Mouse (Mus musculus) CH12.LX (cell line): ENCODE data around the gene Snrnp200. TPM values are rescaled to one million over a fixed set of nuclear protein-coding genes. Genes with fewer than 3 reads are reported as not detected.
A peak's percentile ranks its signal among the peaks of the same experiment; 100 is the strongest.

Source experiments
- DNase-seq: peaks from one replicate; pipeline ENCODE4 v3.0.0-alpha.2; 2013; ENCODE audit errors: extremely low read depth
- H3K27ac ChIP-seq: 2 replicates; pipeline ENCODE4 v1.5.1; 2012; ENCODE audit warnings: low read depth, mild to moderate bottlenecking, control low read depth, moderate library complexity; ENCODE audit not compliant: insufficient read depth
- H3K27me3 ChIP-seq: replicated peaks from 2 replicates; pipeline ENCODE3; 2012; ENCODE audit warnings: inconsistent platforms
- H3K36me3 ChIP-seq, 2 experiments: replicated peaks in 1 of 2; 2 replicates each; pipeline versions ENCODE3 to v1.6.1; 2012; ENCODE audit warnings: inconsistent platforms in 1 of 2, low read length in 1 of 2, mild to moderate bottlenecking in 1 of 2, mixed read lengths in 1 of 2, moderate library complexity in 1 of 2; ENCODE audit not compliant: control insufficient read depth in 1 of 2, insufficient read depth in 1 of 2
- H3K4me1 ChIP-seq, 2 experiments: 2 replicates each; pipeline ENCODE4 v1.6.1; 2012; ENCODE audit warnings: inconsistent platforms in 1 of 2, moderate library complexity in 1 of 2; ENCODE audit not compliant: insufficient read depth in 2 of 2, control insufficient read depth in 1 of 2
- H3K4me2 ChIP-seq: 2 replicates; pipeline ENCODE4 v1.6.1; 2012; ENCODE audit warnings: low read depth, mild to moderate bottlenecking, control low read depth; ENCODE audit not compliant: poor library complexity, insufficient read depth, severe bottlenecking
- H3K4me3 ChIP-seq, 3 experiments: fragments of 150-350 bp in 1 of 3; sonication (generic) in 1 of 3; replicated peaks in 1 of 3; 2 replicates each; pipeline versions ENCODE3 to v1.5.1; 2011 to 2012; ENCODE audit warnings: low read depth in 2 of 3, low read length in 2 of 3, mild to moderate bottlenecking in 2 of 3, moderate library complexity in 2 of 3, control low read depth in 1 of 3, improper control_type of control experiment in 1 of 3, inconsistent platforms in 1 of 3, mixed read lengths in 1 of 3; ENCODE audit not compliant: poor library complexity in 1 of 3
- H3K79me2 ChIP-seq: replicated peaks from 2 replicates; pipeline ENCODE4 v1.6.1; 2012; ENCODE audit warnings: mild to moderate bottlenecking, moderate library complexity; ENCODE audit not compliant: control insufficient read depth, poor library complexity, insufficient read depth, severe bottlenecking; ENCODE audit errors: extremely low read depth
- H3K9ac ChIP-seq: 2 replicates; pipeline ENCODE4 v1.6.1; 2012; ENCODE audit warnings: low read depth, mild to moderate bottlenecking, control low read depth, moderate library complexity; ENCODE audit not compliant: insufficient read depth
- H3K9me3 ChIP-seq: replicated peaks from 2 replicates; pipeline ENCODE3; 2012; ENCODE audit warnings: low read length, inconsistent platforms, mixed read lengths
- BHLHE40 ChIP-seq: IDR thresholded peaks from 2 replicates; pipeline ENCODE4 v1.6.1; 2011; ENCODE audit warnings: mild to moderate bottlenecking, low read depth, low read length, improper control_type of control experiment
- CHD1 ChIP-seq: IDR thresholded peaks from 2 replicates; pipeline ENCODE4 v1.6.1; 2012; ENCODE audit warnings: low read depth, low read length, improper control_type of control experiment, inconsistent platforms
- CHD2 ChIP-seq: IDR thresholded peaks from 2 replicates; pipeline ENCODE4 v1.6.1; 2011; ENCODE audit warnings: low read length, improper control_type of control experiment
- CTCF ChIP-seq, 2 experiments: IDR thresholded peaks in 1 of 2; conservative IDR thresholded peaks in 1 of 2; 2 replicates each; pipeline ENCODE4 v1.5.1; 2011 to 2012; ENCODE audit warnings: low read depth in 2 of 2, low read length in 2 of 2, improper control_type of control experiment in 1 of 2, inconsistent platforms in 1 of 2, mild to moderate bottlenecking in 1 of 2, moderate library complexity in 1 of 2
- E2F4 ChIP-seq: IDR thresholded peaks from 2 replicates; pipeline ENCODE4 v1.6.1; 2011; ENCODE audit warnings: low read depth, low read length, improper control_type of control experiment; ENCODE audit not compliant: insufficient replicate concordance
- EP300 ChIP-seq: IDR thresholded peaks from 2 replicates; pipeline ENCODE4 v1.6.1; 2011; ENCODE audit warnings: low read length, improper control_type of control experiment
- ETS1 ChIP-seq: conservative IDR thresholded peaks from 2 replicates; pipeline ENCODE4 v1.6.1; 2012; ENCODE audit warnings: low read depth, mild to moderate bottlenecking, inconsistent platforms, low read length, improper control_type of control experiment, moderate library complexity
- GABPA ChIP-seq: IDR thresholded peaks from 2 replicates; pipeline ENCODE4 v1.6.1; 2012; ENCODE audit warnings: low read depth, low read length, improper control_type of control experiment, inconsistent platforms; ENCODE audit not compliant: insufficient replicate concordance
- HCFC1 ChIP-seq: IDR thresholded peaks from 2 replicates; pipeline ENCODE4 v1.6.1; 2012; ENCODE audit warnings: low read depth, mild to moderate bottlenecking, inconsistent platforms, low read length, improper control_type of control experiment
- IRF4 ChIP-seq: IDR thresholded peaks from 2 replicates; pipeline ENCODE4 v1.6.1; 2014; ENCODE audit warnings: low read depth, mild to moderate bottlenecking, inconsistent platforms, low read length, improper control_type of control experiment
- JUN ChIP-seq: IDR thresholded peaks from 2 replicates; pipeline ENCODE4 v1.6.1; 2011; ENCODE audit warnings: low read depth, mild to moderate bottlenecking, low read length, improper control_type of control experiment, moderate library complexity; ENCODE audit not compliant: insufficient read depth
- JUND ChIP-seq: conservative IDR thresholded peaks from 2 replicates; pipeline ENCODE4 v1.6.1; 2011; ENCODE audit warnings: low read depth, low read length, improper control_type of control experiment
- MAFK ChIP-seq: IDR thresholded peaks from 2 replicates; pipeline ENCODE4 v1.6.1; 2011; ENCODE audit warnings: low read length, improper control_type of control experiment; ENCODE audit not compliant: insufficient replicate concordance
- MAX ChIP-seq: IDR thresholded peaks from 2 replicates; pipeline ENCODE4 v1.6.1; 2011; ENCODE audit warnings: low read length, improper control_type of control experiment
- MEF2A ChIP-seq: IDR thresholded peaks from 2 replicates; pipeline ENCODE4 v1.6.1; 2014; ENCODE audit warnings: low read depth, mild to moderate bottlenecking, inconsistent platforms, low read length, improper control_type of control experiment, borderline replicate concordance
- MXI1 ChIP-seq: IDR thresholded peaks from 2 replicates; pipeline ENCODE4 v1.6.1; 2011; ENCODE audit warnings: mild to moderate bottlenecking, low read depth, low read length, improper control_type of control experiment
- MYC ChIP-seq: IDR thresholded peaks from 2 replicates; pipeline ENCODE4 v1.6.1; 2011; ENCODE audit warnings: low read depth, mild to moderate bottlenecking, improper control_type of control experiment, low read length
- NELFE ChIP-seq: IDR thresholded peaks from 2 replicates; pipeline ENCODE4 v1.6.1; 2011; ENCODE audit warnings: low read depth, low read length, improper control_type of control experiment
- NRF1 ChIP-seq: IDR thresholded peaks from 2 replicates; pipeline ENCODE4 v1.6.1; 2014; ENCODE audit warnings: low read depth, mild to moderate bottlenecking, inconsistent platforms, low read length, improper control_type of control experiment, moderate library complexity
- PAX5 ChIP-seq: IDR thresholded peaks from 2 replicates; pipeline ENCODE4 v1.6.1; 2012; ENCODE audit warnings: low read length, inconsistent platforms, mixed read lengths
- POLR2A ChIP-seq: IDR thresholded peaks from 2 replicates; pipeline ENCODE4 v1.6.1; 2011; ENCODE audit warnings: low read depth, mild to moderate bottlenecking, improper control_type of control experiment, low read length
- POLR2AphosphoS2 ChIP-seq: IDR thresholded peaks from 2 replicates; pipeline ENCODE4 v1.6.1; 2011; ENCODE audit warnings: low read depth, low read length, improper control_type of control experiment
- RAD21 ChIP-seq: IDR thresholded peaks from 2 replicates; pipeline ENCODE4 v1.6.1; 2011; ENCODE audit warnings: low read depth, mild to moderate bottlenecking, low read length, improper control_type of control experiment, moderate library complexity
- RCOR1 ChIP-seq: conservative IDR thresholded peaks from 2 replicates; pipeline ENCODE4 v1.6.1; 2012; ENCODE audit warnings: low read depth, mild to moderate bottlenecking, inconsistent platforms, low read length, improper control_type of control experiment
- SIN3A ChIP-seq: IDR thresholded peaks from 2 replicates; pipeline ENCODE4 v1.6.1; 2012; ENCODE audit warnings: low read length, improper control_type of control experiment, inconsistent platforms
- SMC3 ChIP-seq: IDR thresholded peaks from 2 replicates; pipeline ENCODE4 v1.6.1; 2011; ENCODE audit warnings: low read depth, low read length, improper control_type of control experiment
- TBP ChIP-seq: conservative IDR thresholded peaks from 2 replicates; pipeline ENCODE4 v1.6.1; 2011; ENCODE audit warnings: low read depth, low read length, improper control_type of control experiment
- UBTF ChIP-seq: IDR thresholded peaks from 2 replicates; pipeline ENCODE4 v1.6.1; 2012; ENCODE audit warnings: low read depth, mild to moderate bottlenecking, inconsistent platforms, low read length, improper control_type of control experiment, moderate library complexity
- USF1 ChIP-seq: IDR thresholded peaks from 2 replicates; pipeline ENCODE4 v1.6.1; 2014; ENCODE audit warnings: low read depth, mild to moderate bottlenecking, inconsistent platforms, low read length, improper control_type of control experiment
- USF2 ChIP-seq: conservative IDR thresholded peaks from 2 replicates; pipeline ENCODE4 v1.6.1; 2011; ENCODE audit warnings: low read depth, low read length, improper control_type of control experiment
- ZC3H11A ChIP-seq: IDR thresholded peaks from 2 replicates; pipeline ENCODE4 v1.6.1; 2012; ENCODE audit warnings: low read depth, mild to moderate bottlenecking, inconsistent platforms, low read length, improper control_type of control experiment
- ZKSCAN1 ChIP-seq: IDR thresholded peaks from 2 replicates; pipeline ENCODE4 v1.6.1; 2012; ENCODE audit warnings: low read depth, inconsistent platforms, low read length, improper control_type of control experiment, borderline replicate concordance
- ZMIZ1 ChIP-seq: IDR thresholded peaks from 2 replicates; pipeline ENCODE4 v1.6.1; 2012; ENCODE audit warnings: low read depth, mild to moderate bottlenecking, inconsistent platforms, low read length, improper control_type of control experiment
- dilution Hi-C: fragments of 300-500 bp; cut with MboI; formaldehyde crosslinking; loops from 2 replicates; pipeline ENCODE4 v1.14.3; 2020; ENCODE audit warnings: low sequenced_read_pairs; ENCODE audit not compliant: extremely low pct_unique_long_range_greater_than_20kb, extremely low pct_ligation_motif_present
- in situ Hi-C: fragments of 300-500 bp; cut with MboI; formaldehyde crosslinking; loops from 3 replicates; pipeline ENCODE4 v1.14.3; 2019; ENCODE audit warnings: low sequenced_read_pairs, low pct_ligation_motif_present, low pct_unique_long_range_greater_than_20kb, mixed read lengths
- polyA plus RNA-seq: library from polyadenylated mRNA; unstranded; fragments of >175 nt; gene quantifications from 2 replicates; pipeline ENCODE4 v1.2.1, GENCODE M21; 2012; ENCODE audit warnings: low read depth; ENCODE audit not compliant: insufficient read length
- total RNA-seq, 2 experiments: library from RNA; depleted of rRNA; stranded (reverse); fragments of 300-350 nt in 1 of 2; fragments of >200 nt in 1 of 2; gene quantifications; 2 replicates each; pipeline ENCODE4 v1.2.3; 2012 to 2014

The Snrnp200 gene
- total and polyA plus RNA-seq, 3 experiments, result 74.3 to 102 (median 90.3) TPM

DNA sequence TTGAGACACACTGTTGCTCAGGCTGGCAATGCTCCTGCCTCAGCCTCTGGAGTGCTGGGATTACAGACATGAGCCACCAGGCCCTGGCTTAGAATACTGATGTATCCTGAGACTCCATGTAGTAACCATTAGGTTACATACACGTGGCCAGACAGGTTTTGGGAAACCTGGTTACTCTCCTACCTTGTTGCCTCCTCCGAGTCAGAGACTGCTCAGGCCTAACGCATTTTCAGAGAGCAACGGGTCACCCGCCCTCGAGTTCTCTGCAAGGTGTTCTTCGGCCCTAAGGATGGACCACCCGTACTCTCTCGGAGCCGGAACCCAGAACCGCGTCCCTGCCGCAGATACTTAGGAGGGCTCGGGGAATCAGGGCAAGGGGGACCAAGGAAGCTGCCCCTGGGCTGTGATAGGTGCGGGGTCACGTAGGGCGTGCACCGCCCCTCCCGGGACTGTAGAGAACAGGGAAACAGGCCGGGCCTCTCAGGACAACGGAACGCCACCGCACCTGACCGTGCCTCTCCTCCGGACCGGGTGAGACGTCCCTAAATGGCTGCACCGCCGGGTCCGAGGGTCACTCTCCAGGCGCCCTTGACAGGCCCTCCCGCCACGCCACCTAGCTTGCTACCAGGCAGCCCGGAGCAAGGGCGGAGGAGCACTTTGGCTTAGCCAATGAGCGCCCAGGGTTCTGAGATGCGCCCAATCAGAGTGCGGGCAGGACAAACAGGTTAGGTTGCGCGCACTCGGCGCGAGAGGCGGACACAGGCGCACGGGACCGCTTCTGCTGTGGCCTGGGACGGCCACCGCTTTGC lies 61.5 kb downstream of the Snrnp200 start, which contains the start of gene Stard7 (continued):
- TF ChIP-seq MEF2A, result no peak; the same call in 1 of the 2 replicates
- peak; percentile 91 for TF ChIP-seq BHLHE40
- TF ChIP-seq RAD21, result no peak
- peak; percentile 78 for TF ChIP-seq HCFC1
- no peak; the same call in none of the 2 replicates for TF ChIP-seq NELFE
- TF ChIP-seq IRF4, result no peak; the same call in 1 of the 2 replicates
- no peak for TF ChIP-seq USF1
- peak; percentile 87 for TF ChIP-seq SIN3A
- TF ChIP-seq CTCF (conservative IDR thresholded peaks at IDR 0.05 in 1 of 2, IDR thresholded peaks at IDR 0.05 in 1 of 2; ENCODE audit: low read depth in 2 of 2, low read length in 2 of 2), result no peak
- TF ChIP-seq TBP, result peak; percentile 62; the same call in 1 of the 2 replicates
- TF ChIP-seq, all 38 proteins: peak for 17

DNA sequence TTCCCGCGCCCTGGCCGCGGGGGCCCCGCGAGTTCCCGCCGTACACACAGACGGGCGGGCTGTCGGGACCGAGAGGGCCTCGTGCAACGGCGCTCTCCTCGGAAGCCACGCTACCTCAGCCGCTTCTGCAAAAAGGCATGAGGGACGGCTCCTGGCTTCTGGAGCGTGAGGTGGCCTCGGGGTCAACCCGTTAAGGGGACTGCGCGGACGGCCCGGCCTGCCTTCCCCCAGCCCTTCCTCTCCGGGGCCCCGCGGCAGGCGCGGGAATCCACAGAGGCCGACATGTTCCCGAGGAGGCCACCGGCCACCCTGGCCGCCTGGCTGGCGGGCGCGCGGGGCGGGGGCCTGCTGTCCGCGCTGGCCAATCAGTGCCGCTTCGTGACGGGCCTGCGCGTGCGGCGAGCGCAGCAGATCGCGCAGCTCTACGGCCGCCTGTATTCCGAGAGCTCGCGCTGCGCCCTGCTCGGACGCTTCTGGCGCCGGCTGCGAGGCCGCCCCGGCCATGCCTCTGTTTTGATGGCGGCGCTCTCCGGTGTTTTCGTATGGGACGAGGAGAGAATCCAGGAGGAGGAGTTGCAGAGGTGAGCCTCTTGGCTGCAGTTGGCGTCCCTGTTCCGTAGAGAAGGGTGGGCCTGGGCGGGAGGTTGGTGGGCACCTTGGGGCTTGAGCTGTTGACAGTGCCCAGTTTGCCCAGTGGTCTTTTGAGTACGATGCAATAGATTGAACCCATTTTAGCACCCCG lies 62.3 kb downstream of the Snrnp200 start:
- Histone ChIP-seq H3K4me2 (peak overlapping the region; percentile 95; the same call in 1 of the 2 replicates), H3K9ac (peak overlapping the region; percentile 75), H3K27me3 (no peaks in the 10 kb centered on the region), H3K36me3 (peaks cover 0 to 23% of the 10 kb centered on the region in 2 experiments), H3K9me3 (no peaks in the 10 kb centered on the region), H3K27ac (peak overlapping the region; percentile 78), H3K4me3 (peak overlapping the region; percentile 89 to 95 (median 94)), H3K79me2 (peaks cover 41% of the 10 kb centered on the region), H3K4me1 (peaks cover 3 to 36% of the 10 kb centered on the region in 2 experiments; a peak in 3 of 4 replicates)
- DNase-seq, result peak; percentile 77
- in situ Hi-C loops (no loop called here), dilution Hi-C loops (no loop called here)
- TF ChIP-seq TBP (0 out of 2 replicates have a peak, but pooled peaks have one; percentile 6), RCOR1 (no peak), JUND (no peak), CHD2 (no peak), MXI1 (no peak; the same call in 1 of the 2 replicates), E2F4 (no peak), NRF1 (peak; percentile 90), POLR2AphosphoS2 (no peak), MYC (no peak), ZC3H11A (no peak), RAD21 (no peak), SMC3 (no peak), POLR2A (peak; percentile 65; the same call in 1 of the 2 replicates), BHLHE40 (no peak), MAFK (no peak), EP300 (no peak), IRF4 (no peak), MEF2A (no peak), GABPA (no peak), JUN (no peak), PAX5 (no peak), ETS1 (no peak), HCFC1 (no peak; the same call in 1 of the 2 replicates), ZKSCAN1 (no peak), ZMIZ1 (peak; percentile 37; the same call in 1 of the 2 replicates), MAX (no peak), UBTF (no peak), USF2 (no peak), CHD1 (no peak)
